Mouse (Mus musculus) frontal cortex, postnatal 14 days (tissue): ENCODE results near the gene Kif16b.

Source experiments
- DNase-seq, 2 experiments: peaks; one replicate each; pipeline ENCODE4 v3.0.0; 2022; ENCODE audit warnings: low spot score in 2 of 2

The Kif16b gene

GRCm38 (mm10) chr2:142900862-142901805, at the start of gene Kif16b:
Gene Kif16b, minus strand, starts transcription at chr2:142901531.
- peak; percentile 79 to 85 for DNase-seq

DNA sequence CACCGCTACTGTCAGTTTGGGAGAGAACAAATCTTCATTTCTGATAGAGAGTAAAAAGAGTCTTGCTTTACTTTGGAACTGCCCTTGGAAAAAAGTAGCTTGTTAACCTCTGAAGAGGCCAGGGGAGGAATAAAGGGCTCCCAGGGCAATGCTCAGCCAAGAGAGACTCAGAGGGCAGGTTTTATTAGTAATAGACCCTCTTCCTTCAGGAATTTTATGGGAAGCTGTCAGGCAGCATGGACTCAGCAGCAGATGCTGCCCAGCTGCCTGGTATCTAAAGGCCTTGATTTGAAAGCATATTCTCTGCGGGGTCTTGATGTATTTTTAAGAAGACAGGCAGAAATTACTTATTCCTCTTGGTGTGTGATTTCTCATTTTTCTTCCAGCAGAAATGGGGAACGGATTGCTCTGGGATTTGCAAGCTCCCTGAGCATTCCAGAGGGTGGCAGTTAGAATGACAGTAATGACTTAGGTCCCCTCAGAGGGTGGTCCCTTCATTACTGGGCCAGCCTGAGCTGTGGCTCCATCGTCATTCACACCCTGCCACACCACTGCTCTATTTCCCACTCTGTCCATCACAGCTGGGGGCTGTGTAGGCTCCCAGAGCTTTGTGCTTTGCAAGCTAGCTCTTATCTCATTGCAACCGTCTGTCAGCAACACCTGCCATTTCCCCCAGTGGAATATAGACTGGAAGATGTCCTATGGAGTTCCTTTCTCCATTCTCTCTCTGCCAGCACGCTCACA, 39.7 kb upstream of the Kif16b start:
- no peak for DNase-seq

DNA sequence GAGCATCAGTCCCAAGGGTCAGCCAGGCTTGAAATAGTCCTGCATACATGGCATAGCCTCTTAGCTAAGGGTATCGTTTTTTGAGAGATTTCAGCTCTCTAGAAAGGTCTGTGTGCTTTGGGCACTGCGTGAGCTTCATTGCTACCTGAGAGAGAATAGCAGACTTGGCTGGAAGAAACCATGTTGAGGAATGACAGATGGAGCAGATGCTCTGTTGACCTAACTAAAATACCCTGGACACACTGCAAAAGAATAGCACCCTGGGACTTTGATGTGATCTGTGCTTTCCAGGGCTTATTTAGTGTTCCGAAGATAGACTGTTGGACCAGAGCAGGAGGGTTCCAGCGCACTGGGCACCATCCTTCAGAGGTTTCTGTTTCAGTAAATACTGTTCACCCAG, 29.1 kb upstream of the Kif16b start:
- DNase-seq = no peak

- no peak for DNase-seq
Observed at GRCm38 (mm10) chr2:142929226-142930112, 28.1 kb upstream of the Kif16b start.

DNA sequence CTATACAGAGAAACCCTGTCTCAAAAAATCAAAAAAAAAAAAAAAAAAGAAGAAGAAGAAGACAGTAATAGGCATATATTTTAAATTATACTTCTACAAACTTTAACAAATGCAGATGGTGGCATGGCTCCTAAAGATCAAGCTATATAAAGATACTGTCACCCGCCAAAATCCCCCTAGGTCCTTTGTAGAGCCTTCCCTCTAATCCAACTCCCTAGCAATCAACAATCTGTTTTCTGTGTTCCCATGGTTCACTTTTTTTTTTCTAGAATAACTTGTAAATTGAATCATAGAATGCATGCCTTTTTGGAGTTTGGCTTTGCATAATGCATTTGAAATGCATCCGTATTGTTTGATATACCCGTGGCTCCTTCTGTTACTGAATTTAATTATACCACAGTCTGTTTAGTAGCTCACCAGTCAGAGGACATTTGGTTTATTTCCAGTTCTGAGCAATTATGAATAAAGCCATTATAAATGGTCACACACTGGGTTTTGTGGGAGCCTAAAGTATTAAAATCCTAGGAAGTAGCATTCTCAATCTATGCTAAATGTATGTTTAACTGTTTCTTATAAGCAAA, 9.6 kb upstream of the Kif16b start:
- DNase-seq = no peak

DNA sequence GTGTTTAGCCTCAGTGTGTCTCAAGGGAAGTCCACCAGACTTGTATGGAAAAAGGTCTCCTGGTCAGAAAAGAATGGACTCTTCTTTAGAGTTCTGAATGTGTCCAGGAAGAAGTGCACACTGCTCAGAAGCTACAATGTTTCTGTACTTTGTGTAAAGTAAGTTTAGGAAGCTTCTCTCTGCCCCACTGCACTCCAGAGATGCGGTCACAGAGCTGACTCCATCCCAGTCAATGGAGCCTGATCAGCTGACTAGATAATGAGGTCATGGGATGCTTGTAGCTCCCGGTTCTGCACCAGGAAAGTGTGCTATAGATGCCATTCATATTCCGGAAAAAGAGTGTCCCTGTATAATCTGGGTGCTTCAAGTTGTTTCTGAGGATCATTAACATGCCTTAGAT, 7.9 kb upstream of the Kif16b start:
- no peak for DNase-seq

DNA sequence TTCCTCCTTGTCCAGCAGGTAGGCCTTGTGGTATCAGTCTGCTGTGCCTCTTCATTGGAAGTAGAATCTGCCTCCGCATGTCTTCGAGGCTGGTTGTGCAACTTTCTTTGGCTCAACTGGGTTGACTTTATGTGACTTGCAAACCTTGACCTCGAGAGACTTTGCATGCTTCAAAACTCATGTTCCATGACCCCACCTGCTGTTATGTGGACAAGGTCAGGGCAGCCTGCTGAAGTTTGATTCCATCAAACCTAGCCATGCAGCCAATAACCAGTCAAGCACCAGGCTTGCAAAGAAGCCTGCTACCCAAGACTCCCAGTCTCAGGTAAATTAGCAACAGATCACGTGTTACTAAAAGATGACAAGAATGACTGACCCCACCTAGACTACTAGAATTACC, 5.7 kb upstream of the Kif16b start:
- no peak for DNase-seq

DNA sequence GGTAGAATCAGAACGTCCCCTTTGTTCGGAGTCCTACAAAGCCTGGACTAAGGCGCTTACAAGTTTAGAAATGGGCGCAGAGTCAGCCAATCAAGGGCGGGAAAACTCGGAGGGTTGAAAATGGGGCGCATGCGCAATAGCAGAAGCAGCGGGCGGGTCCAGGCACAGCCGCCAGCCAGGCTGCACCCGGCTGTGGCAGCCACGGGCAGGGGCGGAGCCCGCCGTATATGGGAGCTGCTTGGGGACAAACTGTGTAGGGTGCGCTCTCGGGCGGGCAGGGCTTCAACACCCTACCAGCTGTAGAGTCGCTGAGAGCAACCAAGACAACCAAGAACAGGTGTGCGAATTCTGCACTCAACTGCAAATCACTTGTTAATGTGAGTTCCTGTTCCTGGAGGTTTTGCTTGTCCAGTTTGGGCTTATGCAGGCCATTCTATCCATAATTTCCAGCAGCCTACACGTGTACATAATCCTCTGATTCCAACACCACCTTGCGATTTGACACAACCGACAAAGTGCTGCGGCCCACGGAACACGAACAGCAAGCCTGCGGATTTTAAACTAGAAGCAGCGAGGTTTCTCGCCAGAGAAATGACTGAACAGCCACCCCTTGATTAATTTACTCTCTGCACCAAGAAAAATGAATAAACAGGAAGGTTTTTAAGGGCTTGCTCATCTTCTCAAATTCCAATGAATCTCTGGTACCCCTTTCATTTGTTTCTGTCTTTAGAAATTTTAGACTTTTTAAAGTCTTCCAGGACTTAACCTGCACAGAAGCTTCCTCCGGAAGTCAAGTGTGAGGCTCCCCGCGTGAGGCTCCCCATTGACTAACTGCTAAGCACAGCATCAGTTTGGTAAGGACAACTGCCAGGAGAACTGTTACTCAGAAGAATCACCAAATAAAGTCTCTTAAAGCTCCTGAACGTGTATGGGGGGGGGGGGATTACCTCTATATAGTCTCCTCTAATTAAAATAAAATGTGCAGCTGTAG, 1.9 kb upstream of the Kif16b start:
- DNase-seq = peak; percentile 87 to 89

DNA sequence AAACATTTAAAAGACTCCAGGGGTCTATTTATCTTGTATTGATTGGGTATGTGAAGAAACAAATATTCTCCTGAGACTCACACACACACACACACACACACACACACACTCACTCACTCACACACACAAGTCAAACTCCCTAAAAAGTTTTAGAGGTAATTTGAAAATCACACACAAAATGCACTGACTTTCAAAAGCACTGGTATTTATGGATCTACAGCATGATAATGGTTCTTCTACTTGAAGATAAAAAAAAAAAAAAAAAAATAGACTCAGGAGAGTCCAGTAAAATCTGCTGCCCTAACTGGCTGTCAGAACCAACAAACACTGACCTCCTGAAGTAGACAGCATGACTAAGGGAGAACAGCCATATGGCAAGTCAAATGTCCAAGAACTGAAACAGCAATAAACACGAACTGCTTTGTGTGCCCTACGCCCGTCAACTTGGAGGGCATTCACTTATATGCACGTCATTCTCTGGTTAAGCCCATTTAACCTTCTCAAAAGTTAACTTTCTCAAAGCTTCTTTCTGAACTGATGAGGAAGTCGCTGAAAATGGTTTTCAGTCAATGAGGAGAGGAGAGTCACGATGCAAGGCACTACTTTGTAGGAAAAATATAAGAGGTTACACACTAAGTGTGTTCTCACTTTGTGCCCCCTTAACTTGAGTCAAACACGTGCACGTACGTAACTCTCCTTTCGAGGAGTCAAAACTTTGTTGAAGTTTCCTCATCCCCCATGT, 1.0 kb downstream of the Kif16b start:
- DNase-seq = no peak

DNA sequence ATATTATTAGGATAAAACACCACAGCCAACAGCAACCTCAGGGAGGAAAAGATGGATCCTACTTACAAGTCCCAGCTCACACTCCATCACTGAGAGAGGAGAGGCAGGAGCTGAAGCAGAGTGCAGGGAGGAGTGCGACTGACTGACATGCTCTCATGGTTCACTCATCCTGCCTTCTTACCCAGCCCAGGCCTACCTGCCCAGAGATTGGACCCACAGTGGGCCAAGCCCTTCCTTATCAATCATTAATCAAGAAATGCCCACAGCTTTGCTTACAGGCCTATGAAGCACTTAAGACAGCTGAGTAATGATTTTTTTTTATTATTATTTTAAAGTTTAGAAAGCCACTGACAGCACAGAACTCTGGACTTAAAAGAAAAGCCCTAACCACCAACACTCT, 7.6 kb downstream of the Kif16b start:
- DNase-seq = no peak

- DNase-seq = no peak
Observed at GRCm38 (mm10) chr2:142891283-142891682, 10.0 kb downstream of the Kif16b start.

- DNase-seq = no peak
Observed at GRCm38 (mm10) chr2:142884456-142884855, 16.9 kb downstream of the Kif16b start.

DNA sequence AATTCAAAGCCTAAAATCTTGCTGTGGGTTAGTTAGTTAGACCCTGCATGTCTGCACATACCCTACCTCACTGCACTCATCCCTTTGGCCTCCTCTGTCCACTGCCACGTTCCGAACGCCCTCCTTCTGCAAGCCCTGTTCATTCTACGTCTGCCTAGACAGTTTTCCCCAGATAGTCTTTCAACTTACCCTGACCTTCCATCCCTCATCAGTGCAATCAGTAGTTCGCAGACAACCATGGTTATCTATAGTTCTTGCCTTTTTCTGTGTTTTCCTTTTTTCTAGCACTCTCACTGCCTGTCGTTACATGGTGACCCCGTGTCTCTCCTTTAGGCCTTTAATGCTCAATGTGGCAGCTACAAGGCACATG, 17.7 kb downstream of the Kif16b start:
- DNase-seq = no peak

DNA sequence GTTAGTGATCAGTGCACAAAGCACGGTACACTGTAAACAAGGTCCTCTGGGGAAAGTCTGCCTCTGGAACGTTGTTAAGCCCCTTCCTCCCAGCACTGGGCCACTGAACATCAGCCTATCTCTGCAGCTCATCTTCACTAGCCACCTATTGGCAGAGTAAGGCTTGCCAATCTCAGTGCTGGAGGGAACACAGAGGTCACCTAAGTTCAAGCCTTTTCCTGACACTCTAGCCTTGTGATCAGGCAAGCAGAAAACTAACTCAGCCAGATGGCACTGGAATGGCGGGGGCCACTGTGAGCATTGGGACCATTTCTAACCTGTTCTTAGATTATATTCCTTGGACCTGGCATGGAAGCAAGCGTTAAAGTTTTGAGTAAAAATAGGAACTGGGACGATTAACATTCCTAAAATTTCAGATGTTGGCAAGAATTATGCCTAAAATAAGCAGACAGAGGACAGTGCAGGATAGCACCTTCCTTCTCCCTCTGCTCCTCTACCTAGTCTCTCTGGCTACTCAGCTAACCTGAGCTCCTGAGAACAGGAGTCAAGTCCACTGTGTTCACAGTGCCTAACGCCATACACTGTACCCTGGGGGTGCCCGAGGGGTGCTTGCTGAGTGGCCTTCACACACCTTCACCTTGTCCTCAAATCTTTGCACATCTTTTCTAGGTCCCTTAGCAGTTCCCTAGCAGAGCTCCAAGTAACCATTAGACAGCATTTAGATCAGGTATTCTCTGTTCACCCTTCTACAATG, 18.3 kb downstream of the Kif16b start:
- no peak for DNase-seq

- DNase-seq = no peak
Observed at GRCm38 (mm10) chr2:142882466-142882865, 18.9 kb downstream of the Kif16b start.

DNA sequence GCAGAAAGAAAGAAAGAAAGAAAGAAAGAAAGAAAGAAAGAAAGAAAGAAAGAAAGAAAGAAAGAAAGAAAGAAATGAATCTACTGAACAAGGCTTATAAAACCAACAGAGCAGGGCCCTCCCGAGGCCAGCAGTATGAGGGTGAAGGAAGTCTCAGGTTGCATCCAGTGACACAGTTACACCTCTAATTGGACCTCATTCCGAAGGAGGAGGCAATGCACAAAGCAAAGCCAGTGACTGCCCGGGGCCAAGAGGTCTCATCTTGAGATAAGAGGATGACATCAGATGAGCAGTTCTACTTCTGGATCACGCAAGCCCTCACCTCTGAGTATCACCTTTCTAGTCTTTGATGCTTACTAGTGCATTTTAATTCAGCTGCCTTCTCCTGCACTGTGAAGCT, 20.2 kb downstream of the Kif16b start:
- no peak for DNase-seq

DNA sequence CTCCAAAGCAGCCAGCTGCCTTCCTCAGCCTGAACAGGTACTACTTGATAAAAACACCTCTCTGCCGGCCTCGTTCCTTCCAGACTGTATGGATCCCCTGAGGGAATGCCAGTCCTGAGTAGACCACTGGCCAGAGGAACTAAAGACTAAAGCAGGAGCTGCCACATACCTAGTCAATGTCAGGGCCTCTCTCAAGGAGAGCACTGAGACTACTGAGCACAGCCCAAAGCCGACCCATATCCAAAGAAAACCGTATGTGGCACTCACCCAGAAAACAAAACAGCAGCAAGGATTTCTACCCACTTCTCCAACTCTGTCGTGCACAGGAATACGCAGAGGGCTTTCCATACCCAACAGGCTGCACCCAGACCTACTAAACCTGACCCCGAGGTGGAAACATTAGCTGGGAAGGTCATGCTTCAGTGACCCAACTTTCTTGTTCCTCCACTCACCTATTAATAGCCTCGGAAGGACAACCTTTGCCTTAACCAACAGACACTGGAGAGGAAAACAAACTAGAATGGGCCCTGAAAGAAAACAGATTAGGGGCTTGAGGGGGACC, 22.0 kb downstream of the Kif16b start:
- DNase-seq = no peak

DNA sequence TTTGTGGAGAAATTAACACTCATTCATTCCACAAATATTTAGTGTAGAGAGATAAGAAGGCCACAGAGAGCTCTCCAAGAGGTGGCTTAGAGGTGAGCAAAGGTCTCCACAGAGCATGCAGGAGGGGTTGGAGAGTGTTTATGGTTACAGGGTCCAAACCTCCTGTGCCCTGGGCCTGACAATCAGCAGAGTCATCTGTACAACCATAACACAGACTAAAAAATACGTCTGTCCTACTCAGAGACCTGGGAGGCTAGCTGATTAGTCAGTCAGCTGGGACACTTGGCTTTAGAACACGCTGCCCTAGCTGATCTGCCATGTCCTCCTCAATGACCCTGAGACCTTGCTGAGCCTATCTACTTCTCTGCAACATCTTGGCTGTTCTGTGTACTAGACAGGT, 24.7 kb downstream of the Kif16b start:
- no peak for DNase-seq

DNA sequence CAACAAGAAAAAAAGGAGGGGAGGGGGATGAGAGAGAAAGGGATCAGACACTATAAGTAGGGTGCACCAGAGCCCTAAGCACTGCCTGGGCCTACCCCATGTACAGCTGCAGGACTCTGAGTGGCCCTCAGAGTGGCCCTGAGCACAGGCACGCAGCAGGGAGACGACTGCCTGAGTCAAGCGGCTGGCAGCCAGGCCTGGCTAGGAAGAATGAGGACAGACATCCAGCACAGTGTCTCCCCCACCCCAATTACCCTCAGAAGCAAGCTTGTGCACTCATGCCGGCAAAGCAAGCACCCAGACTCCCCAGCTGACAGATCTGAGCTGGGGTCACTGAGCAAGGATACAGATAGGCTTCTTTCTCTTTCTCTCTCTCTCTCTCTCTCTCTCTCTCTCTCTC, 25.4 kb downstream of the Kif16b start:
- DNase-seq = no peak
